Mouse (Mus musculus) hindlimb bud, embryonic 11.5 days (tissue): ENCODE measurements around the gene Magi1.
A peak's percentile ranks its signal among the peaks of the same experiment; 100 is the strongest.
"Not testable (repeated sequence)": the region's sequence is repeated elsewhere in the genome, so short reads cannot be mapped to it uniquely, and the experiment has no call there.

Source experiments
- DNase-seq: peaks from one replicate; pipeline ENCODE4 v3.0.0-alpha.2; 2012; ENCODE audit warnings: low read depth, low spot score; ENCODE audit errors: extremely low spot score

Gene Magi1

DNA sequence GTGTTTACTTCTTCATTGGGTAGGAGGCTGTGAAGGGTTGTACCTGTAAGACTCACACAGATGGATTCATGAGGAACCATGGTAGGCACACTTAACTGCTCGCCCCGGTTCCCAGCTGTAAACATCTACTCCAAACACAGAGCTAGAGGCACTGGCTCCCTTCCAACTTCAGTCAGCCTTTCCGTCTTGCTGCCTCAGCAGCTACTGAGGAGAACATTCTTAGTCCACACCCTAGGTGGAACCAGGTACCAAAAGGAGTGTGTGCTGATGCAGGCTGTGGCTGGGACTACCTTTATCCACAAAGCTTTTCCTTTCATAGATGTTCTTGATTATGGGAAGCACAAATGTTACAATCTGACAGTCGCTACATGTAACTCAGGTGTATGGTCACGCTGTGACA lies 585.8 kb downstream of the Magi1 start:
- no peak for DNase-seq

DNA sequence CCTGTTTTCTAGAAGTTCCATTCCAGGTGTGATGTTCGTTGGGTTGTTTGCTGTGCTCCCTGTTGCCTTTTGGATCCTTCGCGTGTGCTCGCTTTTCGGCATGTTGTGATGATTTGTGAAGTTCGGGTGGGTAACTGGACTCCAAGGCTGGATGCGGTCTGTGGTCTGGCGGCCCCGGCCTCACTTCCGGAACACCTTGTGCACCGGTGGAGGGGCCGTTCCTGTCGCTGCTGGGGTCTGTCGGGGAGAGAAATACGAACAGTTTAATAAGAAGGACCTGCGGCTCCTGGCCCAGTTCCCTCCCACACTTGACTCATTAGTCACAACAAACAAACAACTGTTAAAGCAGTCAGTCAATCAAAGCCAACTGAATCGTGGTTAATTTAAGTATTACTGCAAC lies 605.0 kb downstream of the Magi1 start:
- DNase-seq = no peak

DNA sequence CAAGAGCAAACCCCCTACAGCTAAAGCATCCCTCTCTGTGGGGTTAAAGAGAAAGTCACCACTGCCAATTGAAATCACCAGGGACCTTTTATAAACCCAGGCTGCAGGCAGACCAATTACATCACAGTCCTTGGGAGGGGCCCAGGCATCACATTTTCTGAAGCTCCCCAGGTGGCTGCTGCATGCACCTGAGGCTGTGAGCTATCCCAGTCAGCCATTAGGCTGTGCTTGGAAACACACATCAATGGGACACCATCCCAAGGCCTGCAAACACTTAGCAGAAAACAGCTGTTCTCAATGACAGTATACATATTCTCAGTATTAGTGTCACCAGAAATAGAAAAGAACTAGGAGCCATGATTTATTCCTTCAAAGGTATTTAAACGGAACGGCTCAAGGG lies 617.0 kb downstream of the Magi1 start:
- peak; percentile 47 for DNase-seq

DNA sequence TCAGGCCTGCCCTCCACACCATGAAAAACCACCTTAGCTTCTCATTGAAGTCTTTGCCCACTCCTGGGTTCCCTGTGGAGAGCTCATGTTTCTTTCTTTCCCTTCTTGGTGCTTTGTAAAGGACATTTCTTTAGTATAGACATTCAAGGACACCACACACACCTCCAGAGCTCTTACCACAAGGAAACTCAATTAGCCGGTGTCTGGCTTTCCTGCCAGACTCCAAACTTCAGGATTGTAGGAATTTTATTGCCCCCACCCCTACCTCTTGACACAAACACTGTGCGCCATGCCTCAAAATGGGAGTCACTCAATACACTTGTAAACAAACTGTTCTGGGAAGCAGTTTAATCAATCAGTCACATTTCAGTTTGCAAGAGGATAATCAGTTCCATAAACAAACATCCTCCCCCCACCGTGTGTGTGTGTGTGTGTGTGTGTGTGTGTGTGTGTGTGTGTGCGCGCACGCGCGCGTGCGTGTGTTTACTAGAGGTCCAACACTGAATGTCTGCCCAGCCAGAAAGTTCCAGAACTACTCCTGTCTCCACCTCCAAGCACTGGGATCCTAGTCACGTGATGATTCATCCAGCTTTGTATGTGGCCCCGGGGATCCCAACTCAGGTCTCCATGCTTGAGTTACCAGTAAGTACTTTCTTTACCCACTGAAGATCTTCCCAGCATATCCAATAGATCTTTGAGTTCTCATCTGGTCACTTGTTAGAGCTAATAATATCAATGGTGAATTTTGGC lies 618.5 kb downstream of the Magi1 start:
- no peak for DNase-seq

DNA sequence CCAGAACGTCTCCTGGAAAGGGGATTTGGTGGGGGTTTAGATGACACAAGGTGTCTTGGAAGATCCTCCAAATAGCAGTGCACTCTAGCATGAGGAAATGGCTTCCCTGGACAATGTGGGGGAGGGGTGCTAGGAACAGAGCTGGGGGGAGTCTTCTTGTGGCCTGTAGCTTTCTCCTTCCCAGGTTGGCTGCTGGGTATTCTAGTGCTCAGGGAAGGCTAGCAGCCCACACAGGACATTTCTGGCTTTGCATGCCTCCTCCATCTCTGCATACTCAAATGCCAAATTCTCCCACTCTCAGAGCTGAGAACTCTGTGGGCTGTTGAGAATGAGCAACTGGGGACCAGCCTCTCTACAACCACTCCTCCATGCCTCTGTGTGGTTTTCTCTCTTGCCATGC lies 622.6 kb downstream of the Magi1 start:
- DNase-seq = no peak

DNA sequence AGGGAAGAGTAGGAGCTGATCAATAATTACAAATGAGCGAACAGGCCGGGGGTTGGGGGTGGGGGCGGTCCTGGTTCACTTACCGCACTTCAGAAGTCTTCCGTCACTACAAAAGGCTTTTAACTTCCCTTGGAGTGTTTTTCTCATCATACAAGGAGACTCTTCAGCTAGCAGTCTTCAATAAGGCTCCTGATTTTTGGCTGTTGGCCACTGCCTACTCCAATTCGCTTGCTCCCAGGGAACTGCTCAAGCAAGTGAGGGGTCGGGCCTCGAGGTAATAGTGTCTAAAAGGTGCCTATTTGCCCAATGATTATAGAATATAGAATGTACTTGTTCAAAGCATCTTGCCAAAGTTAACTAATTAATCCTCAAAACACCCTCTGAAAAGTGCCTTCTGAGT lies 624.2 kb downstream of the Magi1 start:
- DNase-seq = no peak

DNA sequence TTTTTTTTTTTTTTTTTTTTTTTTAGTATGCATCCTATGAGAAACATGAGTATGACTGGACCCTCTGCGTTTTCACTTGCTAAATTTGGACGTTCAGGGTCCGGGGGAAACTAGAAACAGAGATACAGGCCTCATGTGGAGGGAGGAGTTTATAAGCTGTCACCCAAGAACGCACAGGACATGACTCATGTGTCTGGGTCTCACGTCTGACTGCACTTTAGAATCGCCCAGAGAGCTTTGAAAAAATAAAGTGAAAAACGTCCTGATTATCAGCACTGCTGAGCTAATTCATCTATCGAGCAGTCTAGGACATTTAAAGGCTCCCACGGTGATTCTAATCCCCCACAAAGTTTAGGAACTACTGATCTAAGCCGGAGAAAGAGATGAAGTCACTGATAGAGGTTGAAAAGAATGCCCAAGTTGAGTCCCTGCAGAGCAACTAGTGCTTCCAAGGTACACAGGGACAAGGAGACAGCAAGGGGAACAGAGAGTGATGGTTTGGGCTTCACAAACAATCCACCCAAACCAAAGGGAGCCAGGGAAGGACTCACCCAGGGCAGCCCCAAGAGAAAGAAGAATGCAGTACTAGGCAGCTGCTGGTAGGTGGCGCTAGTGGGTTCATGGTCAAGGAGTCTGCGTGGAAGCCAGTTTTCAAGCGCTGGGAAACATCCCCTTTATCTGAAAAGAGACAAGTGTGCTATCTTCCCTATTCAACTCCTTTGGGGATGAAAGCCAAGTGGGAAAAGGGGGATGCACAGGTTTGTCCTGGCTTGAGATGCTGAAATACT lies 626.3 kb downstream of the Magi1 start:
- DNase-seq = no peak

DNA sequence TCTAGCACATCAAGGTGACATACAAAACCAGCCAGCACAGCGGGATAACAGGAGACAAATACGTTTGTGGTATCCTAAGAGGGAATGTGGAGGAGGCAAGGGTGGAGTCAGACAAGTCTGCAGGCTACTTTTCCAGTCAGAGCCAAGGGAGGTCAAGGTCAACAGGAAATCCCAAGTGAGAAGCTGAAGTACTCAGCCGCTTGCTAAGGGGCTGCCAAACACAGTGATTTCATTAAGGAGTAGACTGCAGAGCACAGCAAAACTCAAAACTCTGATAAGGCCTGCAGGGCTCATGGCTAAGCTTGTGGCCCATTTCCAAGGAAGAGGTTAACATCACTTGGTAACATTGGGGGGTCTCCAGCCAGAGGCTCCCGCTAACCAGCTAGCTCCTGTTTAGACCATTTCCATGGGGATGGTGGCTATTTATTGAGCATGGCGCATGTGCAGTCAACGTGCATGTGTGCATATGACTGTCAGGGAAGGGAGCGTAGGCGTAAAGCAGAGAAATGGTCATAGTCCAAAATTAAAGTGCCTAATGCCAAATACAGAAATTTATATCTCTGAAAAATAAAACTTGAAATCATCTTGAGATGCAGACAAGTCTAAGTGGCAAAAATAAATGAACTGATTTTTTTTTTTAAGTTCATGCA lies 635.0 kb downstream of the Magi1 start:
- DNase-seq = no peak

DNA sequence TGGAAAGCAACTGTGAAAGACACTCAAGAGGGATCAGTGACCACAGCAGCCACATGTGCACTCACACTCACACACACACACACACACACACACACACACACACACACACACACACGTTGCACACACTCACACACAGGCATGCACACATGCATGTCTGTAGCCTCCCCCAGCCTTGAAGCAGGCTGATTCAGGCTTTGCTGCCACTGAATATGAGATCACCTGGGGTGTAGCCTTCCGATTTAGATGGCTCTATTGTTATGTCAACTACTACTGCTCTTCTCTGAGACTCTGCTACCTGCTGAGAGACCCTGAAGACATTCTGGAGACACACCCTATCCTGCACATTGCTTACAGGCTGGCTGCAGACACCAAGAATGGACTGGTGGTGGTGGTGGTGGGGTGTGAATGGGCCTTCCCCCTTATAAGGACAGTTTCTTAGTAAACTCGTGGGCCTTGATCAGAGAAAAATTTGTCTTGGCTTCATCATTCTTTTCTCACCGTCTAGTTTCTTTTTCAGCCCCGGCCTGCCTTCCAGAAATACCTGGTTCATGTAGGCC lies 653.9 kb downstream of the Magi1 start:
- not testable (repeated sequence) for DNase-seq

DNA sequence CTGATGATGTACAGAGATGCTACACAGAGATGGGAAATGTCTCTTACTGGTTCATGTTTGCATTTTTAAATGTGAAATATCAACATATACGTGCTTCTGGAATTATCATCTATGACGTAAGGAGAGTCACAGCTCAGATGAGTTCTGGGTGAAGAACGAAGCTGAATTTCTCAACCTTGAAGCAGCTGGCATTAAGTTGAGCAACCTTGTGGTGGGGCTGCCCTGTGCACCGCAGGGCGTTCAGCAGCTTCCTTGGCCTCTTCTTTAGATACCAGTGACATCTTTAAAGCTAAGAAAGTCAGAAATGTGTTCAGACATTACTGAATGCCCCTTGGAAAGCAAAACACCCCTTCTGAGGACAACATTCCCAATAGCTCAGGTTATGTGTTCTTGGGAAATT lies 656.5 kb downstream of the Magi1 start:
- DNase-seq = no peak
